Mouse (Mus musculus) ovary, adult 2 months (tissue): ENCODE data around the gene Smg5. TPM values are rescaled to one million over a fixed set of nuclear protein-coding genes. Genes with fewer than 3 reads are reported as not detected.

Source experiments
- polyA plus RNA-seq: library from polyadenylated mRNA; depleted of rRNA; stranded (reverse); fragments of >200 nt; gene quantifications from 2 replicates; pipeline ENCODE4 v1.2.3, GENCODE M21; 2012; rRNA removed

Smg5 gene
- polyA plus RNA-seq, result 91.2 and 94.9 TPM in 2 replicates

GRCm38 (mm10) chr3:88336058-88337013 is at the start of gene Smg5, which contains the start of gene Tmem79:
TSS of gene Smg5 (plus strand) at chr3:88336260.
TSS of gene Tmem79 (minus strand) at chr3:88336148.

GRCm38 (mm10) chr3:88287110-88287509 is 49.0 kb upstream of the Smg5 start, which contains the start of gene Gm38392:
TSS of gene Gm38392 (minus strand) at chr3:88287210.

GRCm38 (mm10) chr3:88296561-88297318 is 39.3 kb upstream of the Smg5 start, which contains the start of the genes Tsacc and Cct3:
TSS of gene Tsacc (minus strand) at chr3:88296999.
TSS of gene Cct3 (plus strand) at chr3:88297116.

GRCm38 (mm10) chr3:88324951-88325405 is 11.1 kb upstream of the Smg5 start, which contains the start of gene Glmp:
TSS of gene Glmp (plus strand) at chr3:88325023.

GRCm38 (mm10) chr3:88364337-88364736 is 28.3 kb downstream of the Smg5 start, which contains the start of gene Paqr6:
TSS of gene Paqr6 (plus strand) at chr3:88364584.

GRCm38 (mm10) chr3:88372643-88373042 is 36.6 kb downstream of the Smg5 start, which contains the start of gene Bglap3:
TSS of gene Bglap3 (minus strand) at chr3:88372743.

GRCm38 (mm10) chr3:88378599-88378998 is 42.5 kb downstream of the Smg5 start, which contains the start of gene Bglap2:
TSS of gene Bglap2 (minus strand) at chr3:88378699.

GRCm38 (mm10) chr3:88384364-88384763 is 48.3 kb downstream of the Smg5 start, which contains the start of gene Bglap:
TSS of gene Bglap (minus strand) at chr3:88384464.

GRCm38 (mm10) chr3:88409741-88410644 is 73.9 kb downstream of the Smg5 start, which contains the start of gene Pmf1:
TSS of gene Pmf1 (minus strand) at chr3:88410331.

Other genes starting within 250 kb of the Smg5 start
- gene Mef2d, start 193.9 kb upstream of the Smg5 start, polyA plus RNA-seq, result 96.5 and 141 TPM in 2 replicates
- 2.0 TPM in 2 replicates for gene Rhbg, start 81.6 kb upstream of the Smg5 start, polyA plus RNA-seq
- gene Gm38392, start 49.0 kb upstream of the Smg5 start, polyA plus RNA-seq, result 0.13 and 0.24 TPM in 2 replicates
- 3.0 and 4.3 TPM in 2 replicates for gene Tsacc, start 39.3 kb upstream of the Smg5 start, polyA plus RNA-seq
- gene Cct3, start 39.1 kb upstream of the Smg5 start, polyA plus RNA-seq, result 186 and 218 TPM in 2 replicates
- 167 and 226 TPM in 2 replicates for gene Glmp, start 11.2 kb upstream of the Smg5 start, polyA plus RNA-seq
- gene Tmem79, start 112 bp upstream of the Smg5 start, polyA plus RNA-seq, result 11.4 and 14.7 TPM in 2 replicates
- 35.6 and 45.5 TPM in 2 replicates for gene Paqr6, start 28.3 kb downstream of the Smg5 start, polyA plus RNA-seq
- gene Bglap3, start 36.5 kb downstream of the Smg5 start, polyA plus RNA-seq, result 0.33 and 0.38 TPM in 2 replicates
- gene Bglap2, start 42.4 kb downstream of the Smg5 start, polyA plus RNA-seq, result not detected in 2 replicates
- gene Bglap, start 48.2 kb downstream of the Smg5 start, polyA plus RNA-seq, result not detected in 2 replicates
- gene Pmf1, start 74.1 kb downstream of the Smg5 start, polyA plus RNA-seq, result 107 and 123 TPM in 2 replicates
- gene Slc25a44, start 88.9 kb downstream of the Smg5 start, polyA plus RNA-seq, result 31.8 and 37.9 TPM in 2 replicates
- gene Sema4a, start 124.9 kb downstream of the Smg5 start, polyA plus RNA-seq, result 40.9 and 48.8 TPM in 2 replicates
- 370 and 373 TPM in 2 replicates for gene Lmna, start 173.7 kb downstream of the Smg5 start, polyA plus RNA-seq
- 17.5 and 19.7 TPM in 2 replicates for gene Mex3a, start 196.1 kb downstream of the Smg5 start, polyA plus RNA-seq
- 41.8 and 42.1 TPM in 2 replicates for gene Rab25, start 212.0 kb downstream of the Smg5 start, polyA plus RNA-seq
- 134 and 152 TPM in 2 replicates for gene Lamtor2, start 216.8 kb downstream of the Smg5 start, polyA plus RNA-seq
- 89.1 and 108 TPM in 2 replicates for gene Ubqln4, start 217.5 kb downstream of the Smg5 start, polyA plus RNA-seq
- 219 and 314 TPM in 2 replicates for gene Ssr2, start 239.6 kb downstream of the Smg5 start, polyA plus RNA-seq